Mouse (Mus musculus) heart, postnatal 36 days (tissue): Measurements from ENCODE around the gene Pigx. TPM values are rescaled to one million over a fixed set of nuclear protein-coding genes. Genes with fewer than 3 reads are reported as not detected.

Experiments
- DNase-seq, 2 experiments: peaks; one replicate each; pipeline ENCODE4 v3.0.0; 2021 to 2022
- intact Hi-C: fragments of 180-260 bp; cut with DNase I; formaldehyde crosslinking; loops from one replicate; pipeline ENCODE4 v1.15.1; 2025
- total RNA-seq, 2 experiments: library from RNA; stranded (reverse); gene quantifications; 2 replicates each; pipeline ENCODE4 v1.2.3; 2021

Gene Pigx
- total RNA-seq, 2 experiments from 2014 or later: 17.7 to 18.7 TPM

DNA sequence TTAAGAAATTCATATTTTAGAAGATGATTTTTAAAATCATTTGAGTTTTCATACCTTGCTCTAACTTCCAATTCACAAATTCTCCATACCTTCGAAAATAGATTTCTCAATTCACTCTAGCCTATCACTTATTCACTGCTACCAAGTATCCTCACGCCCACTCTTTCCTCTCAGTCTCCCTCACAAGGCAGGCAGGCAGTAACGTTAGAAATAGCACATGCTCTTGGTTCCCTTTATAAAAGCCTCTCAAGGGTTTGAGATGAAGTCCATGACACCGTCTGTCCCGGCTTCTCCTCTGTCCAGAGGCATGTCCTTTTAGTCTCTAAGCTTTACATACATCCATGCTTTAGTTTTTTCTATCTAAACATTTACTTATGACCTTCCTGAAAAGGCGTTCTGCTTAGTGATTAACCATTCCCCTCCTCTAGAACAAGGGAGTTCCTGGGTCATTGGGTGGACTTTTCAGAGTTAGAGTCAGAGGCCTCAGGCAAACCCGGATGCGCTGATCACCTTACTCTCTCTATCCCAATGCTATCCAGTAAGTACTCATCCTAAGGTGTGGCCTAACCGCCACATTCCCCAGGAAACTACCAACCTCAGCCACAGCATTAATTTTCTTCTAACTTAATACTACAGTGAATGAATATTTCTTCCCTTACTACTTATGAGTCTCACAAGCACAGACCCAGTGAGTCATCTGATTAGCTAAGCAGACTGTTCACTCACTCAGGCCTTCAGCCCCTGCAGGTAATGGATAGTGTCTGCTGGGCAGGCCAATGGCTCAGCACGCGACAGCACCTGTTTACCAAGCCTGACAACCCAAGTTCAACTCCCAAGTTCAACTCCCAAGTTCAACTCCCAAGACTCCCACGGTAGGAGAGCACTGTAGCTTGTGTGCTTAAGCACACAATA is 30.9 kb downstream of the Pigx start:
- no peak for DNase-seq
- intact Hi-C loops: no loop called here

DNA sequence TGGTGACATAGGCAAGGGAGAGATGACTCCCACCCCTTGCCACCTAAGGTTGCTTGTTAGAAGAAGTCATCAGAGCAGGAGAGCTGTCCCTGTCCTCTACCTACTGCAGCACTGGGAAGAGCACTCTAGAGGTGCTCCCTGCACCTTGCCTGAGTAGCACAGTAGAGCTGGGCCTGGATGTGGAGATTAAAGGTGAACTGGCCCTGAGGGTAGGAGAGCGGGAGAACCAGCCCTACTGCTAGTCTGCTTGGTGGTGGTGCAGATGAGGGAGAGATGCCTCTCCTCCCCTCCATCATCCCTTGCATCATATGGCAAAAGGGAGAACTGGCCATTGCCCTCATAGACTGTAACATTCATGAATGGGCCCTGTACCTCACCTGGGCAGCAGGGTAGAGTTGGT is 32.6 kb downstream of the Pigx start:
- intact Hi-C loops: no loop called here

DNA sequence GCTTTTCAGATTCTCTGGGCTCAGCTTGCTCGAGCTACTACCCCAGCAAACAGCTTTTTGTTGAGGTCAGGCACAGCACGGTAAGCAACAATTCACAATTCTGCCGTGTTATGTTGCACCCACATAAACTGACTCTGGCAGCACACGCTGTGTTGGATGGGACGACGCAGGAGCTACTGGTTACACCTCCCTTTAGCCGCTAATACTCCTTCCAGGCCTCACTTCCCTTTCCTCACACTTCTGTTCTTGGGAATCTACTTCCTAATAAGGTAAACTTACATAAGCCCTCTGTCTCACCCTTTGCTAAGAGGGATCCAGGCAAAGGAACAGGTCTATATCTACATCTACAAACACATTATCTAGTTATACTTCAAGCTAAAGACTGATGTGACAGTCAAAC is 35.6 kb downstream of the Pigx start:
- intact Hi-C loops: loop anchor here (2.0 kb wide), 1 partner anchor 13 kb away; no protein-coding TSS in a partner anchor

More for the DNA sequence above, 32.6 kb downstream of the Pigx start:
- no peak for DNase-seq

DNA sequence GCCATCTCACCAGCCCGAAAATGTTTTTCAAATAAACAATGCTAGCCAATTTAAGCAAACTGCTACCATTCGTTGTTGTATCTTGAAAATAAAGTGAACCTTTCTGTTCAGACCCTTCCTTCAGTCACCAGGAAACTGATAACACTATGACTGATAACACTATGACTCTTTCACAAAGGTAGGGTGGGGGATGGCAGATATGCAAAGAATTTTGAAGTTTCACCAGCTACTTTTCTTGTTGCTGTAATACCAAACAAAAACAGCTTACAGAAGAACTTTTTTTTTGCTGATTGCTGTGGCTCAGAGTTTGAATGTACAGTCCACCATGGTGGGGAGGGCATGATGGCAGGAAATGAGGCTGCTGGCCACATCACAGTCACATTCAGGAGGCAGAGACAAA is 37.3 kb downstream of the Pigx start:
- DNase-seq: no peak
- intact Hi-C loops: loop anchor here (2.0 kb wide), 1 partner anchor 15 kb away; no protein-coding TSS in a partner anchor

More for the DNA sequence above, 35.6 kb downstream of the Pigx start:
- DNase-seq: no peak

DNA sequence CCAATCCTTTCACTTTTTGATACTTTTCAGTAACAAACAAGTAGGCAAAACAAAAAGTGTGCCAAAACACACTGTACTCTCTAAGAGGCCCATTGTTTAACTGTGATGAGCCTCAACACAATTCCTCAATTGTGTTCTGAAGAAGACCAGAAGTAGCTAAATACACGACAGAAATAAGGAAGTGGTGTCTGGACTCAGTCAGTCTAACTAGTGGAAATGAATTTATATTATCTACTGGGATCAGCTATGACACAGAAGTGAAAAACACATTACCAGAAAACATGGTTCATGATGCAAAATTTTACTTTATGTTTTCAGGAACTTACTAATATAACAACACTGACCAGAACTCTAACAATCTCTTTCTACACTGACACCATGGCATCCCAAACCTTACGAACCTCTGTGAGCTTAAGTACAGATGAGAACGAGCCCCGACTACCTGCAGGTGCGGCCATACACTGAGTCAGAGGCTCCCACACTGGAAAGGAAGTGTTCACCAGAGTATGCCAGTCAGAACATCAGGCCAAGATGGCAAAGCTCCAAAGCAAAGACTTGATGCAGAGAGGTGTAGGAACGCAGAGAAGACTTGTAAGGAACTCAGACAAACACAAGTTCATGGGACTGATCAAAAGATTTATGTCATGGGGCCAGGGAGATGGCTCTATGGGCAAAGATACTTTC is 39.6 kb downstream of the Pigx start:
- intact Hi-C loops: no loop called here

DNA sequence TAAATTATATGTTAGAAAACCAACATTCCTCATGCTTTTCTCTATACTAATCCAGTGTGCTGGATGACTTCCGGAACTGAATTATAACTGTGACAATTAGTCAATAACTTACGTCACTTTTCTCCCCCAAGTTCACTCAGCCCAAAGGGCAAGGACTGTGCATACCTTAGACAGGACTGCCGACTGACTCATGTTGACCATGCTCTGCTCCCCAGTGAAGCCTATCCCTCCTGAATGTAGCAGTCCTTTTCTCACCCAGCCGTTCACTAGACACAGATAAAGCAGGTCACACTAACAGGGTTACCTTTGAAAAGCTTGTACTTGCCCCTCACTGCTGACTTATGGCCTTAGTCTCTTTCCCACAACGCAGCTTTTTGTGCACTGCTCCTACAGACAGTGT is 40.7 kb downstream of the Pigx start:
- DNase-seq: no peak
- intact Hi-C loops: no loop called here

More for the DNA sequence above, 39.6 kb downstream of the Pigx start:
- DNase-seq: peak in 1 of 2 experiments; percentile 8

DNA sequence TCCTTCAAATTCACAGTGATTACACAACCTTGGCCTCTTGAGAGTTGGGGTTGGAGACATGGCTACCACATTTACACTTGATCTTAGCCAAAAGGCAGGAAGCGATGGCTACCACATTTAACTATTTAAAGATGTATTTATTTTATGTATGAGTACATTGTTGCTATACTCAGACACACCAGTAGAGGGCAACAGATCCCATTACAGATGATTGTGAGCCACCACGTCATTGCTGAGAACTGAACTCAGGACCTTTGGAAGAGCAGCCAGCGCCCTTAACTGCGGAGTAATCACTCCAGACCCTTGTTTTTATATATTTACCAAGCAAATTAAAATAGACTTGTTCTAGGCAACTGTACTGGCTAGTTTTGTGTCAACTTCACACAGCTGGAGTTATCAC is 57.2 kb downstream of the Pigx start:
- no peak for DNase-seq
- intact Hi-C loops: no loop called here

Other genes starting within 250 kb of the Pigx start
- gene Meltf, start 220.9 kb downstream of the Pigx start, total RNA-seq: not detected
- 1 to 10 TPM in 1 of 2 experiments, under 1 TPM in 1; 0.81 to 2.0 TPM for gene Pigz, start 165.9 kb downstream of the Pigx start, total RNA-seq
- gene 0610012G03Rik, start 151.2 kb downstream of the Pigx start, total RNA-seq: 10 to 100 TPM; 74.5 to 75.6 TPM
- 10 to 100 TPM; 23.6 to 27.0 TPM for gene Ncbp2, start 151.2 kb downstream of the Pigx start, total RNA-seq
- gene Senp5, start 96.5 kb downstream of the Pigx start, total RNA-seq: 10 to 100 TPM; 10.4 to 12.4 TPM
- 10 to 100 TPM; 26.1 to 26.7 TPM for gene Pak2, start 20.4 kb downstream of the Pigx start, total RNA-seq
- 10 to 100 TPM; 10.1 to 10.5 TPM for gene Cep19, start 60 bp upstream of the Pigx start, total RNA-seq
- 1 to 10 TPM; 4.7 to 5.2 TPM for gene Nrros, start 65.9 kb upstream of the Pigx start, total RNA-seq
- gene Bex6, start 80.1 kb upstream of the Pigx start, total RNA-seq: not detected
- gene Fbxo45, start 147.4 kb upstream of the Pigx start, total RNA-seq: 10 to 100 TPM; 11.5 to 14.0 TPM
- gene Wdr53, start 147.5 kb upstream of the Pigx start, total RNA-seq: 1 to 10 TPM; 6.8 to 8.0 TPM
- 10 to 100 TPM; 28.1 to 28.7 TPM for gene Smco1, start 171.7 kb upstream of the Pigx start, total RNA-seq
- gene Rnf168, start 177.7 kb upstream of the Pigx start, total RNA-seq: 10 to 100 TPM; 13.7 TPM
- 10 to 100 TPM; 30.0 to 32.6 TPM for gene Ubxn7, start 232.5 kb upstream of the Pigx start, total RNA-seq